Mouse (Mus musculus) embryonic facial prominence, embryonic 11.5 days (tissue): ENCODE data around the gene Slc16a5. TPM values are rescaled to one million over a fixed set of nuclear protein-coding genes. Genes with fewer than 3 reads are reported as not detected.

ENCODE experiments used
- ATAC-seq: fragments of 200-750 bp; cut with Nextera tagmentation; replicated peaks from 2 replicates; pipeline ENCODE4 v1.8.0; 2017; ENCODE audit warnings: low read depth; ENCODE audit not compliant: insufficient number of reproducible peaks, low FRiP score, low TSS enrichment
- DNase-seq: peaks from one replicate; pipeline ENCODE4 v3.0.0-alpha.2; 2015; ENCODE audit warnings: low spot score
- H3K27ac ChIP-seq: fragments of 300-500 bp; sonication (generic); replicated peaks from 2 replicates; pipeline ENCODE4 v1.5.1; 2014; ENCODE audit warnings: mild to moderate bottlenecking, low read depth, low read length, control low read depth
- H3K27me3 ChIP-seq: fragments of 300-500 bp; sonication (generic); 2 replicates; pipeline ENCODE4 v1.6.1; 2014; ENCODE audit warnings: mild to moderate bottlenecking, low read length, moderate library complexity, mixed read lengths; ENCODE audit not compliant: control insufficient read depth, insufficient read depth
- H3K36me3 ChIP-seq: fragments of 300-500 bp; sonication (generic); replicated peaks from 2 replicates; pipeline ENCODE4 v1.6.1; 2014; ENCODE audit warnings: low read depth, mild to moderate bottlenecking, low read length, moderate library complexity, mixed read lengths; ENCODE audit not compliant: control insufficient read depth, insufficient read depth
- H3K4me1 ChIP-seq: fragments of 300-500 bp; sonication (generic); 2 replicates; pipeline ENCODE4 v1.6.1; 2014; ENCODE audit warnings: low read length, mixed read lengths; ENCODE audit not compliant: control insufficient read depth, insufficient read depth
- H3K4me2 ChIP-seq: fragments of 300-500 bp; sonication (generic); 2 replicates; pipeline ENCODE4 v1.6.1; 2014; ENCODE audit warnings: low read depth, mild to moderate bottlenecking, control low read depth, low read length, moderate library complexity
- H3K4me3 ChIP-seq: fragments of 300-500 bp; sonication (generic); 2 replicates; pipeline ENCODE4 v1.5.1; 2014; ENCODE audit warnings: low read depth, low read length, control low read depth
- H3K9ac ChIP-seq: fragments of 300-500 bp; sonication (generic); replicated peaks from 2 replicates; pipeline ENCODE4 v1.6.1; 2014; ENCODE audit warnings: mild to moderate bottlenecking, control low read depth, low read length
- H3K9me3 ChIP-seq: fragments of 300-500 bp; sonication (generic); replicated peaks from 2 replicates; pipeline ENCODE4 v1.6.1; 2016; ENCODE audit warnings: mild to moderate bottlenecking, low read length, inconsistent platforms, mixed read lengths; ENCODE audit not compliant: control insufficient read depth
- WGBS: fragments of 180-500 bp; shearing (Covaris S2); extraction: QIAGEN DNeasy Blood & Tissue Kit; methylation state at CpG from one replicate; pipeline ENCODE4 v1.1.7; 2014; 5-methylcytosine and 5-hydroxymethylcytosine counted together
- polyA plus RNA-seq: library from polyadenylated mRNA; unstranded; fragments of >200 nt; fragmentation: Nextera tagmentation; extraction: Ambion mirVana; gene quantifications from 2 replicates; pipeline ENCODE4 v1.2.1, GENCODE M21; 2014

Gene Slc16a5
- polyA plus RNA-seq, 1 experiment from 2014 or later = not detected

DNA sequence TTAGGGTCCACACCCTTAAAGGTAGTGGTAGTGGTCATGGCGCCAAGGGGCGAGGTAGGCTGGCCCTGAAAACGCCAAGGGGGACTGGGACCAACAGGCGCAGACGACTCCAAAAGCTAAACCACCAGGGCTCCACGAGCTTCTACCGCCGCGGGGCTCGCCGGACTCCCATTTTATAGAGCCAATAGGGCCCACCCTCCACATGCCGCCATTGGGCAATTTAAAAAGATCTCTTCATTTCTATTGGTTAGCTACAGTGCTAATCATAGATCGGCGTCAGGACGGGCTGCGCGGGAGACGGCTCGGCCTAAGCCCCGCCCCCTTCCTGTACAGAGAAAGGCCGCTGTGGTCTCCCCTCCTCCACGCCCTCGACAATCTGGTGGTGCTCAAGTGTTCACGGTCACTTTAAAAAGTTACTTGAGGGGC, 52.0 kb downstream of the Slc16a5 start, which contains the start of gene Jpt1:
Gene Jpt1, minus strand, starts transcription at position 150 of the 426 bp plus-strand sequence.
- ATAC-seq = peak; percentile 92
- Histone ChIP-seq H3K36me3 (no peaks in the 10 kb centered on the region), H3K27ac (peak within 1 kb of the TSS; percentile 80), H3K4me2 (peak within 1 kb of the TSS; percentile 92), H3K9ac (peak within 1 kb of the TSS; percentile 98), H3K9me3 (no peaks in the 10 kb centered on the region), H3K4me1 (peaks cover 10% of the 10 kb centered on the region; the same call in 1 of the 2 replicates), H3K27me3 (no peaks in the 10 kb centered on the region), H3K4me3 (peak within 1 kb of the TSS; percentile 100)
- DNase-seq = peak; percentile 98
- under 1% methylated on average over 24 of the region's 24 CpGs for WGBS

DNA sequence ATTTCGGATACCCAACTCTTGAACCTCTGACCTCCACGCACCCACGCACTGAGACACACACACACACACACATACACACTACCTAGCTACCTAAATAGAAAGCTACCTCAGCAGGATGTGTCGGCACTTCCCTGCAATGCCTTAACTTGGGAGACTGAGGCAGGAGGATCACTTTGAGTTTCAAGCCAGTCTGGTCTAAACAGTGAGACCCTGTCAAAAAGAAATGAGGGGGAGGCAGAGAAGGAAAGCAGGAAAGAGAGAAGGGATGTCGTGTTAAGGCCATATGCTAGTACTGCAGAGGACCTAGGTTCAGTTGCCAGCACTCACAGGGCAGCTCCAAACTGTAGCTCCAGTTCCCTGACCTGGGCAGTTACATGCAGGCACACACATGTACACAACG, 52.7 kb downstream of the Slc16a5 start:
- ATAC-seq = no peak
- H3K27me3 ChIP-seq = no peaks in the 10 kb centered on the region
- H3K36me3 ChIP-seq = no peaks in the 10 kb centered on the region
- H3K9me3 ChIP-seq = no peaks in the 10 kb centered on the region
- peaks cover 10% of the 10 kb centered on the region; the same call in 1 of the 2 replicates for H3K4me1 ChIP-seq
- H3K27ac ChIP-seq = no peak overlapping the region
- no peak overlapping the region for H3K4me3 ChIP-seq
- H3K4me2 ChIP-seq = no peak overlapping the region
- H3K9ac ChIP-seq = peak overlapping the region; percentile 28; the same call in 1 of the 2 replicates
- WGBS = 72% methylated on average over 6 of the region's 6 CpGs
- no peak for DNase-seq

DNA sequence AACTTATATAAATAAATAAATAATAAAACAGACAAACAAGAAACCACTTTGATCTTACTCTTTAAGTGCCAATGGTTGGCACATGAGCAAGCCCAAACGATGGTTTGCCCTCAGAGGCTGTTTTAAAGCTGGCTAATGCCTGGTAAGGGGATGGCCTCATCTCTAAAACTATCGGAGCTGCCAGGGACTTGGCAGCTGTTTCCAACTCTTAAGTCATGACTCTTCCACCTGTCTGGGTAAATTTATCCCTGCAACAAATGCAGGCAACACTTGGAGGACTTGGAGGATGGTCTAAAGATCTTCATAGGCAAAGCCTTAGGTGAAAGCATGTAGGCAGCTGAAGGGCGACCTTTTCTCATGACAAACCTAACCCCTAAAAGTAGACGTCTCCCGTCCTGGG, 54.7 kb downstream of the Slc16a5 start:
- Histone ChIP-seq H3K4me2 (no peak overlapping the region), H3K27ac (no peak overlapping the region), H3K9ac (no peak overlapping the region), H3K36me3 (no peaks in the 10 kb centered on the region), H3K27me3 (no peaks in the 10 kb centered on the region), H3K9me3 (no peaks in the 10 kb centered on the region), H3K4me1 (peaks cover 2% of the 10 kb centered on the region; the same call in 1 of the 2 replicates), H3K4me3 (no peak overlapping the region)
- 84% methylated on average over 5 of the region's 5 CpGs for WGBS
- DNase-seq = no peak
- no peak for ATAC-seq

DNA sequence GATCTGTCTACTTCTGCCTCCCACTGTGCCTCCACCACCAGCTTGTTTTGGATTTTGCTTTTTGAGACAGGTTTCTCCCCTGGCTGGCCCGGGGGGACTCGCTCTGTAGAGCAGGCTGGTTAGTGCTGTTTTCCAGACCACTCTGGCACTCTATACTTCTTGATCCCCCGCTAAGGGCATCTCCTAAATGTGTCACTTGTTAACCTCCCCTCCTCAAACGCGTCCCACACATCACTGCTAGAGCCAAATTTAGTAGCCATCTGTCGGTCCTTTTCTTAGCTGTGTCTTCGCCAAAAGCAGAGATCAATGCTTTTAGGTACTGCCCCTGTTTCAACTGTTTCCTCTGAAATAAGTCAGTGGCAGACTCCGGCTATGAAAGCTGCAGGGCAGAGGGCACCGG, 56.4 kb downstream of the Slc16a5 start:
- WGBS = 70% methylated on average over 9 of the region's 9 CpGs
- Histone ChIP-seq H3K9ac (no peak overlapping the region), H3K4me2 (no peak overlapping the region), H3K27ac (no peak overlapping the region), H3K4me3 (no peak overlapping the region), H3K4me1 (no peaks in the 10 kb centered on the region), H3K27me3 (no peaks in the 10 kb centered on the region), H3K9me3 (no peaks in the 10 kb centered on the region), H3K36me3 (no peaks in the 10 kb centered on the region)
- no peak for DNase-seq
- no peak for ATAC-seq

DNA sequence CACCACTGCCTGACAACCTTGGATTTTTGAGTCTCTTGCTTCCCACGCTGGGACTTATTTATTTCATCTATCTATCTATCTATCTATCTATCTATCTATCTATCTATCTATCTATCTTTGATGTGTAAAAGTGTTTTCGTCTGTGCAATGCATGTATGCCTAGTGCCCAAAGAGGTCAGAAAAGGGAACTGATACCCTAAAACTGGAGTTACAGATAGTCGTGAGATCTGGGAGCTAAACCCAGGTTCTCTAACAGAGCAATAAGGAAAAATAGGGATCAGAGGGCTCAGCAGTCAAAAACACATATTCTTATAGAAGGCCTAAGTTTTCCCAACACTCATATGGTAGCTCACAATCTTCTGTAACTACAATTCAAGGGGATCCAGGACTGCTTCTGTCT, 57.3 kb downstream of the Slc16a5 start:
- no peak overlapping the region for H3K9ac ChIP-seq
- H3K36me3 ChIP-seq = no peaks in the 10 kb centered on the region
- WGBS = 87% methylated on average over 3 of the region's 3 CpGs
- H3K27me3 ChIP-seq = no peaks in the 10 kb centered on the region
- H3K4me3 ChIP-seq = no peak overlapping the region
- H3K9me3 ChIP-seq = no peaks in the 10 kb centered on the region
- H3K27ac ChIP-seq = no peak overlapping the region
- no peak for ATAC-seq
- no peak for DNase-seq
- no peak overlapping the region for H3K4me2 ChIP-seq
- H3K4me1 ChIP-seq = no peaks in the 10 kb centered on the region

DNA sequence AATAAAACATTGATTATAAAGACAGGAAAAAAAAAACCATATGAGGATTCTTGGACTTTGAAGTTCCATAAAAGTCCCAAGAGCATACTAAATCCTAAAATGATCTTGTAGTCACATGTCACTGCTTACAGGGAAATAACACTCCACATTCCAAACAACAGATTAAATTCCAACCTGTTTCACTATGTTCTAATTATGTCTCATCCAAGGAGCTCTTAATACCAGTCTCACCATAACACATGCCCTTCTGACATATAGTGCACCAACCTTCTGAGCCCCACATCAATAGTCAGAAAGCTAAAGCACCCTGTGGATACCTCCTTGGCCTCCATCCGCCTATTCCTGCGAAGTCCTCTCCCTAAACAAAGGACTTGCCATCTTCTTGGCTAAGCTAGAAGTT, 57.9 kb downstream of the Slc16a5 start:
- Histone ChIP-seq H3K9me3 (no peaks in the 10 kb centered on the region), H3K27ac (no peak overlapping the region), H3K27me3 (no peaks in the 10 kb centered on the region), H3K9ac (no peak overlapping the region), H3K4me1 (no peaks in the 10 kb centered on the region), H3K4me3 (no peak overlapping the region), H3K4me2 (no peak overlapping the region), H3K36me3 (no peaks in the 10 kb centered on the region)
- DNase-seq = no peak
- 80% methylated on average over 2 of the region's 2 CpGs for WGBS
- no peak for ATAC-seq

DNA sequence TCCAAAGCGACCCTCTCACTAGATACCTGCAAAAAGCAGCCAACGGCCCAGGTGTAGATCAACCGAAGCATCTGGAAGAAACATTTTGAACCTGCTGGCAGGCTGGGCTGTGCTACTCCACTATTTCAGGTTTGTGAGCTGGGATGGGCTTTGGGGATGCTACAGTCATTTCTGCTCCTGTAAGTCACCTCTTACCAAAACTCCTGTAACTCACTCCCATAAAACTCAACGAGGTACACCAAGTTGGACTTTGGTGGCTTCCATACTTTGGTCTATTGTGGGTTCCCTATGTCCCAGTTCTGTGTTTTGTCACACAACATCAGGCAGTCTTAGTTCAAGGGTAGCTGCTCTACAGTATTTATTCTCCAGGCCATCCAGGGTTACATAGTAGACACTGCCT, 58.8 kb downstream of the Slc16a5 start:
- Histone ChIP-seq H3K27me3 (no peaks in the 10 kb centered on the region), H3K4me2 (no peak overlapping the region), H3K9ac (no peak overlapping the region), H3K4me3 (no peak overlapping the region), H3K36me3 (peaks cover 2% of the 10 kb centered on the region), H3K4me1 (no peaks in the 10 kb centered on the region), H3K27ac (no peak overlapping the region), H3K9me3 (no peaks in the 10 kb centered on the region)
- WGBS = 86% methylated on average over 4 of the region's 4 CpGs
- ATAC-seq = no peak
- DNase-seq = no peak

DNA sequence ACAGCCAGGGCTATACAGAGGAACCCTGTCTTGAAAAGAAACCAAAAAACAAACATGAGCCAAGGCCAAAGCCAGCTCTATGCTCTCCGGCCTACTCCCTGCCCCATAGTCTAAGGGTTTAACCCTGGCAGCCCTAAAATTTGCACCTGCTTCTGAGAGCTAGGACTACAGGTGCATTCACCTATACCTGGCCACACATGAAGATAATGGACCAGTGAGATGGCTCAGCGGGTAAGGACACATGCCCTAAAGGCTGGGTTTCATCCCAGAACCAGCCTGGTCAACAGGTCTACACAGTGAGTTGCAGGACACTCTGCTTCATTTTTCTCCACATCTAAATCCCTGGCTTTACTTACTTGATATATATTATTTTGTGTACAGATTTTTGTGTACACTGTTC, 60.0 kb downstream of the Slc16a5 start:
- H3K9me3 ChIP-seq = no peaks in the 10 kb centered on the region
- H3K9ac ChIP-seq = no peak overlapping the region
- H3K4me1 ChIP-seq = no peaks in the 10 kb centered on the region
- 90% methylated on average over 2 of the region's 2 CpGs for WGBS
- peaks cover 3% of the 10 kb centered on the region for H3K36me3 ChIP-seq
- no peaks in the 10 kb centered on the region for H3K27me3 ChIP-seq
- no peak for ATAC-seq
- no peak overlapping the region for H3K27ac ChIP-seq
- no peak for DNase-seq
- H3K4me3 ChIP-seq = no peak overlapping the region
- H3K4me2 ChIP-seq = no peak overlapping the region
